Mouse (Mus musculus) cerebellum, adult 2 months (tissue): ENCODE results near the gene Spon2.

Source experiments
- CTCF ChIP-seq: fragments of 200-500 bp; IDR thresholded peaks from 2 replicates; pipeline ENCODE4 v1.5.1; 2011; ENCODE audit warnings: low read depth, mild to moderate bottlenecking, control low read depth, low read length, moderate library complexity, borderline replicate concordance; ENCODE audit not compliant: insufficient read depth
- POLR2A ChIP-seq: fragments of 200-500 bp; IDR thresholded peaks from 2 replicates; pipeline ENCODE4 v1.6.1; 2011; ENCODE audit warnings: low read length, control low read depth, borderline replicate concordance; ENCODE audit not compliant: insufficient read depth

GRCm38 (mm10) chr5:33222389-33222788, 4.1 kb upstream of the Spon2 start:
- TF ChIP-seq CTCF (no peak), POLR2A (no peak)
